In genomic region chr3:31233746-31234312, GRCm38 (mm10) we compare ENCODE assay signal across 18 mouse cellular contexts.
DNase-seq lines count a peak whose midpoint lies in the region; ATAC-seq and TF ChIP-seq lines count a peak whose summit lies in the region.
"Had no signal": no experiment of that assay in that cellular context is flagged by ENCODE, and none has a peak within 500 bp of the region (broad histone marks: within the 10 kb centered on the region; RNA-seq: fewer than 3 reads in every experiment).

No protein-coding gene starts in this region.

- H3K9me3 ChIP-seq in forebrain, embryonic 10.5 days: no peaks in the 10 kb centered on the region
- H3K9me3 ChIP-seq in forebrain, embryonic 11.5 days (ENCODE audit: control insufficient read depth, low read length): no peaks in the 10 kb centered on the region
- no peaks in the 10 kb centered on the region for H3K9me3 ChIP-seq in lung, embryonic 14.5 days (ENCODE audit: low read depth, low read length)
- no peaks in the 10 kb centered on the region for H3K9me3 ChIP-seq in embryonic facial prominence, embryonic 11.5 days (replicated peaks; ENCODE audit: control insufficient read depth, low read length)
- H3K9me3 ChIP-seq: midbrain, embryonic 10.5 days had no signal

- peak overlapping the region; percentile 35; the same call in 1 of the 2 replicates for H3K27ac ChIP-seq in forebrain, embryonic 10.5 days
- H3K27ac ChIP-seq in forebrain, embryonic 11.5 days (ENCODE audit: low read depth, low read length): no peak overlapping the region
- peak overlapping the region; percentile 50; the same call in 1 of the 2 replicates for H3K27ac ChIP-seq in lung, embryonic 14.5 days (ENCODE audit: low read depth)
- H3K27ac ChIP-seq in bone marrow macrophage, adult 2 months (ENCODE audit: insufficient read depth, low read depth, low read length): peak overlapping the region; percentile 64; the same call in 1 of the 2 replicates
- no peak overlapping the region for H3K27ac ChIP-seq in embryonic facial prominence, embryonic 11.5 days (replicated peaks; ENCODE audit: low read depth, low read length)
- H3K27ac ChIP-seq: gastrocnemius, adult 2 months; hindbrain, embryonic 14.5 days; liver, embryonic 14.5 days; macrophage; midbrain, embryonic 10.5 days had no signal

- H3K9ac ChIP-seq in forebrain, embryonic 11.5 days (ENCODE audit: low read length): no peak overlapping the region
- H3K9ac ChIP-seq in lung, embryonic 14.5 days: no peak overlapping the region
- H3K9ac ChIP-seq in embryonic facial prominence, embryonic 11.5 days (replicated peaks; ENCODE audit: low read length): no peak overlapping the region
- H3K9ac ChIP-seq: hindbrain, embryonic 14.5 days; liver, embryonic 14.5 days had no signal

- intact Hi-C loops in gastrocnemius, postnatal 14 days (cut with DNase I; ENCODE audit: low total_unique reads): no loop called here

- 84% methylated on average over 2 of the region's 2 CpGs for WGBS in forebrain, embryonic 10.5 days
- WGBS in forebrain, embryonic 11.5 days: 84% methylated on average over 2 of the region's 2 CpGs
- WGBS in lung, embryonic 14.5 days: 38% methylated on average over 2 of the region's 2 CpGs
- WGBS in embryonic facial prominence, embryonic 11.5 days: 72% methylated on average over 2 of the region's 2 CpGs

- no peak for TF ChIP-seq POLR2A in bone marrow macrophage, adult 2 months (IDR thresholded peaks at IDR 0.05; ENCODE audit: borderline replicate concordance, low read depth, low read length)

- no peaks in the 10 kb centered on the region for H3K36me3 ChIP-seq in forebrain, embryonic 10.5 days (replicated peaks)
- H3K36me3 ChIP-seq in forebrain, embryonic 11.5 days (ENCODE audit: control insufficient read depth, insufficient read depth, low read length): no peaks in the 10 kb centered on the region
- no peaks in the 10 kb centered on the region for H3K36me3 ChIP-seq in lung, embryonic 14.5 days (ENCODE audit: insufficient read depth)
- H3K36me3 ChIP-seq in embryonic facial prominence, embryonic 11.5 days (replicated peaks; ENCODE audit: control insufficient read depth, insufficient read depth, low read depth, low read length): no peaks in the 10 kb centered on the region
- H3K36me3 ChIP-seq: midbrain, embryonic 10.5 days had no signal

- no peak overlapping the region for H3K4me2 ChIP-seq in forebrain, embryonic 11.5 days (ENCODE audit: low read depth, low read length, severe bottlenecking)
- H3K4me2 ChIP-seq in lung, embryonic 14.5 days: no peak overlapping the region
- H3K4me2 ChIP-seq in embryonic facial prominence, embryonic 11.5 days (ENCODE audit: low read depth, low read length): no peak overlapping the region
- H3K4me2 ChIP-seq: hindbrain, embryonic 14.5 days had no signal

- peaks cover 18% of the 10 kb centered on the region for H3K4me1 ChIP-seq in forebrain, embryonic 10.5 days
- no peaks in the 10 kb centered on the region; the same call in 1 of the 2 replicates for H3K4me1 ChIP-seq in forebrain, embryonic 11.5 days (replicated peaks; ENCODE audit: control insufficient read depth, insufficient read depth, low read length)
- H3K4me1 ChIP-seq in lung, embryonic 14.5 days (ENCODE audit: insufficient read depth): peaks cover 6% of the 10 kb centered on the region; the same call in 1 of the 2 replicates
- H3K4me1 ChIP-seq in bone marrow macrophage, adult 2 months (ENCODE audit: control insufficient read depth, insufficient read depth, low read length): peaks cover 7% of the 10 kb centered on the region
- H3K4me1 ChIP-seq in embryonic facial prominence, embryonic 11.5 days (ENCODE audit: control insufficient read depth, insufficient read depth, low read length): no peaks in the 10 kb centered on the region
- H3K4me1 ChIP-seq: midbrain, embryonic 10.5 days had no signal

- H3K27me3 ChIP-seq in forebrain, embryonic 10.5 days (ENCODE audit: poor library complexity, severe bottlenecking): no peaks in the 10 kb centered on the region
- no peaks in the 10 kb centered on the region for H3K27me3 ChIP-seq in forebrain, embryonic 11.5 days (ENCODE audit: control insufficient read depth, insufficient read depth, low read length)
- H3K27me3 ChIP-seq in lung, embryonic 14.5 days (ENCODE audit: insufficient read depth, low read length): no peaks in the 10 kb centered on the region
- no peaks in the 10 kb centered on the region for H3K27me3 ChIP-seq in embryonic facial prominence, embryonic 11.5 days (ENCODE audit: control insufficient read depth, insufficient read depth, low read length)

- DNase-seq in forebrain, embryonic 10.5 days (ENCODE audit: extremely low spot score, low spot score): no peak
- DNase-seq in forebrain, embryonic 11.5 days (ENCODE audit: low spot score): no peak
- DNase-seq in lung, embryonic 14.5 days: peak; percentile 41
- DNase-seq in lung, postnatal 36 days: no peak
- DNase-seq in embryonic facial prominence, embryonic 11.5 days (ENCODE audit: low spot score): peak; percentile 55
- no peak for DNase-seq in gastrocnemius, postnatal 25 days
- no peak for DNase-seq in gastrocnemius, postnatal 14 days
- DNase-seq: cerebellum, adult 9-11 months; gastrocnemius, adult 2 months; heart, adult 18-20 months; heart, postnatal 36 days; retina, postnatal 1 day; thymus, postnatal 36 days had no signal

- no peak for ATAC-seq in forebrain, embryonic 11.5 days (replicated peaks; ENCODE audit: low FRiP score)
- ATAC-seq in lung, embryonic 14.5 days (ENCODE audit: insufficient read depth): peak; percentile 61; the same call in 1 of the 2 replicates
- 0 out of 2 replicates have a peak, but pooled peaks have one; percentile 29 for ATAC-seq in embryonic facial prominence, embryonic 11.5 days (replicated peaks; ENCODE audit: insufficient number of reproducible peaks, low FRiP score, low TSS enrichment, low read depth)

- no peak for TF ChIP-seq CTCF in lung, embryonic 14.5 days (IDR thresholded peaks at IDR 0.05; ENCODE audit: low read depth)
- TF ChIP-seq CTCF in bone marrow macrophage, adult 2 months (IDR thresholded peaks at IDR 0.05; ENCODE audit: low read depth, low read length): no peak

- no peak overlapping the region for H3K4me3 ChIP-seq in forebrain, embryonic 10.5 days
- H3K4me3 ChIP-seq in forebrain, embryonic 11.5 days (ENCODE audit: low read depth, low read length): no peak overlapping the region
- H3K4me3 ChIP-seq in lung, embryonic 14.5 days (ENCODE audit: low read depth, low read length): no peak overlapping the region
- H3K4me3 ChIP-seq in bone marrow macrophage, adult 2 months (ENCODE audit: insufficient read depth, low read length): no peak overlapping the region
- H3K4me3 ChIP-seq in embryonic facial prominence, embryonic 11.5 days (ENCODE audit: low read depth, low read length): no peak overlapping the region
- H3K4me3 ChIP-seq: gastrocnemius, adult 2 months; midbrain, embryonic 10.5 days had no signal

Comparison
In these comparisons a context has a peak if more than half of its experiments do, and no peak if none do; other contexts are left out.
1. DNase-seq: peak in lung, embryonic 14.5 days (single experiment) and embryonic facial prominence, embryonic 11.5 days (single experiment); none in forebrain, embryonic 10.5 days (single experiment), forebrain, embryonic 11.5 days (single experiment), lung, postnatal 36 days (single experiment), gastrocnemius, postnatal 25 days (single experiment) and gastrocnemius, postnatal 14 days (single experiment).
2. H3K27ac ChIP-seq: peak in forebrain, embryonic 10.5 days (single experiment), lung, embryonic 14.5 days (single experiment) and bone marrow macrophage, adult 2 months (single experiment); none in forebrain, embryonic 11.5 days (single experiment) and embryonic facial prominence, embryonic 11.5 days (single experiment).